Mouse (Mus musculus): ENCODE measurements at regions not wholly inside any gene's neighbourhood (a gene's known extent, or its start where the extent isn't known, plus 50 kb on each side); places are given as distances from the start of the nearest gene placed in this dataset.

- no peak for DNase-seq (ENCODE audit: extremely low spot score, low spot score)
Observed at GRCm38 (mm10) chr7:136161526-136161925, 445.4 kb upstream of the Mki67 start.

- no peak for DNase-seq (ENCODE audit: extremely low spot score, low spot score)
Observed at GRCm38 (mm10) chr7:136164834-136165233, 448.7 kb upstream of the Mki67 start.

- no peak for DNase-seq (ENCODE audit: extremely low spot score, low spot score)
Observed at GRCm38 (mm10) chr7:136169261-136169660, 453.1 kb upstream of the Mki67 start.

- DNase-seq (ENCODE audit: extremely low spot score, low spot score): no peak
Observed at GRCm38 (mm10) chr7:136176373-136176772, 460.2 kb upstream of the Mki67 start.

GRCm38 (mm10) chr7:136180996-136181395 lies 464.8 kb upstream of the Mki67 start:
- DNase-seq (ENCODE audit: extremely low spot score, low spot score): no peak

- no peak for DNase-seq (ENCODE audit: extremely low spot score, low spot score)
Observed at GRCm38 (mm10) chr7:136182101-136182500, 465.9 kb upstream of the Mki67 start.

- no peak for DNase-seq (ENCODE audit: extremely low spot score, low spot score)
Observed at GRCm38 (mm10) chr7:136196424-136197160, 480.4 kb upstream of the Mki67 start.

GRCm38 (mm10) chr7:136208879-136209278 lies 492.7 kb upstream of the Mki67 start:
- no peak for DNase-seq (ENCODE audit: extremely low spot score, low spot score)

- DNase-seq (ENCODE audit: extremely low spot score, low spot score): peak; percentile 36
Observed at GRCm38 (mm10) chr7:136209299-136210171, 493.4 kb upstream of the Mki67 start.

- no peak for DNase-seq (ENCODE audit: extremely low spot score, low spot score)
Observed at GRCm38 (mm10) chr7:136212492-136212891, 496.3 kb upstream of the Mki67 start.

GRCm38 (mm10) chr7:136213057-136213961 lies 497.1 kb upstream of the Mki67 start:
- peak; percentile 38 for DNase-seq (ENCODE audit: extremely low spot score, low spot score)

GRCm38 (mm10) chr7:136213962-136214308 lies 497.8 kb upstream of the Mki67 start:
- no peak for DNase-seq (ENCODE audit: extremely low spot score, low spot score)

GRCm38 (mm10) chr7:136214415-136214814 lies 498.3 kb upstream of the Mki67 start:
- DNase-seq (ENCODE audit: extremely low spot score, low spot score): peak; percentile 49

GRCm38 (mm10) chr7:136216734-136217133 lies 500.6 kb upstream of the Mki67 start:
- no peak for DNase-seq (ENCODE audit: extremely low spot score, low spot score)

- DNase-seq (ENCODE audit: extremely low spot score, low spot score): no peak
Observed at GRCm38 (mm10) chr7:136219564-136220244, 503.5 kb upstream of the Mki67 start.

- no peak for DNase-seq (ENCODE audit: extremely low spot score, low spot score)
Observed at GRCm38 (mm10) chr7:136220245-136221167, 504.3 kb upstream of the Mki67 start.

- no peak for DNase-seq (ENCODE audit: extremely low spot score, low spot score)
Observed at GRCm38 (mm10) chr7:136221620-136222019, 505.5 kb upstream of the Mki67 start.

GRCm38 (mm10) chr7:136226031-136226430 lies 509.9 kb upstream of the Mki67 start:
- DNase-seq (ENCODE audit: extremely low spot score, low spot score): no peak

- no peak for DNase-seq (ENCODE audit: extremely low spot score, low spot score)
Observed at GRCm38 (mm10) chr7:136228331-136228730, 512.2 kb upstream of the Mki67 start.

- DNase-seq (ENCODE audit: extremely low spot score, low spot score): no peak
Observed at GRCm38 (mm10) chr7:136229592-136229991, 513.4 kb upstream of the Mki67 start.
